Mouse (Mus musculus) limb, embryonic 15.5 days (tissue): ENCODE measurements around the gene Arrb2. TPM values are rescaled to one million over a fixed set of nuclear protein-coding genes. Genes with fewer than 3 reads are reported as not detected.

Experiments
- ATAC-seq: fragments of 200-750 bp; cut with Nextera tagmentation; 2 replicates; pipeline ENCODE4 v1.8.0; 2017; ENCODE audit warnings: low read depth, moderate TSS enrichment; ENCODE audit not compliant: insufficient number of reproducible peaks, low FRiP score, low TSS enrichment
- H3K27ac ChIP-seq: fragments of 300-500 bp; sonication (generic); 2 replicates; pipeline ENCODE4 v1.5.1; 2015; ENCODE audit warnings: moderate library complexity, mild to moderate bottlenecking, inconsistent platforms
- H3K27me3 ChIP-seq: fragments of 300-500 bp; sonication (generic); 2 replicates; pipeline ENCODE4 v1.6.1; 2015; ENCODE audit warnings: inconsistent platforms
- H3K36me3 ChIP-seq: fragments of 300-500 bp; sonication (generic); 2 replicates; pipeline ENCODE4 v1.6.1; 2015; ENCODE audit warnings: inconsistent platforms
- H3K4me1 ChIP-seq: fragments of 300-500 bp; sonication (generic); 2 replicates; pipeline ENCODE4 v1.6.1; 2015; ENCODE audit warnings: inconsistent platforms
- H3K4me2 ChIP-seq: fragments of 300-500 bp; sonication (generic); 2 replicates; pipeline ENCODE4 v1.6.1; 2015; ENCODE audit warnings: mild to moderate bottlenecking, inconsistent platforms
- H3K4me3 ChIP-seq: fragments of 300-500 bp; sonication (generic); 2 replicates; pipeline ENCODE4 v1.5.1; 2015; ENCODE audit warnings: mild to moderate bottlenecking, inconsistent platforms
- H3K9ac ChIP-seq: fragments of 300-500 bp; sonication (generic); 2 replicates; pipeline ENCODE4 v1.6.1; 2015; ENCODE audit warnings: inconsistent platforms
- H3K9me3 ChIP-seq: fragments of 300-500 bp; sonication (generic); 2 replicates; pipeline ENCODE4 v1.6.1; 2016; ENCODE audit warnings: inconsistent platforms
- WGBS: fragments of 180-500 bp; shearing (Covaris S2); methylation state at CpG from one replicate; pipeline ENCODE4 v1.1.7; 2015; 5-methylcytosine and 5-hydroxymethylcytosine counted together
- polyA plus RNA-seq: library from polyadenylated mRNA; unstranded; fragments of >200 nt; fragmentation: Nextera tagmentation; extraction: Ambion mirVana; gene quantifications from 2 replicates; pipeline ENCODE4 v1.2.1, GENCODE M21; 2015

The Arrb2 gene
- polyA plus RNA-seq, 1 experiment from 2014 or later = 22.2 TPM

- Histone ChIP-seq H3K27me3 (no peaks in the 10 kb centered on the region), H3K36me3 (no peaks in the 10 kb centered on the region), H3K27ac (no peak overlapping the region), H3K4me1 (peaks cover 8% of the 10 kb centered on the region; the same call in 1 of the 2 replicates), H3K4me3 (no peak overlapping the region), H3K4me2 (no peak overlapping the region), H3K9me3 (no peaks in the 10 kb centered on the region), H3K9ac (no peak overlapping the region)
- ATAC-seq = no peak
- 73% methylated on average over 1 of the region's 1 CpGs for WGBS
Observed at GRCm38 (mm10) chr11:70447373-70447772, 14.9 kb downstream of the Arrb2 start.

GRCm38 (mm10) chr11:70450926-70451325, 18.5 kb downstream of the Arrb2 start:
- no peak overlapping the region for H3K9ac ChIP-seq
- no peaks in the 10 kb centered on the region for H3K9me3 ChIP-seq
- H3K4me1 ChIP-seq = peaks cover 16% of the 10 kb centered on the region; the same call in 1 of the 2 replicates
- 81% methylated on average over 2 of the region's 2 CpGs for WGBS
- H3K27me3 ChIP-seq = no peaks in the 10 kb centered on the region
- H3K27ac ChIP-seq = no peak overlapping the region
- no peak for ATAC-seq
- H3K4me2 ChIP-seq = no peak overlapping the region
- H3K36me3 ChIP-seq = peaks cover 13% of the 10 kb centered on the region
- no peak overlapping the region for H3K4me3 ChIP-seq

DNA sequence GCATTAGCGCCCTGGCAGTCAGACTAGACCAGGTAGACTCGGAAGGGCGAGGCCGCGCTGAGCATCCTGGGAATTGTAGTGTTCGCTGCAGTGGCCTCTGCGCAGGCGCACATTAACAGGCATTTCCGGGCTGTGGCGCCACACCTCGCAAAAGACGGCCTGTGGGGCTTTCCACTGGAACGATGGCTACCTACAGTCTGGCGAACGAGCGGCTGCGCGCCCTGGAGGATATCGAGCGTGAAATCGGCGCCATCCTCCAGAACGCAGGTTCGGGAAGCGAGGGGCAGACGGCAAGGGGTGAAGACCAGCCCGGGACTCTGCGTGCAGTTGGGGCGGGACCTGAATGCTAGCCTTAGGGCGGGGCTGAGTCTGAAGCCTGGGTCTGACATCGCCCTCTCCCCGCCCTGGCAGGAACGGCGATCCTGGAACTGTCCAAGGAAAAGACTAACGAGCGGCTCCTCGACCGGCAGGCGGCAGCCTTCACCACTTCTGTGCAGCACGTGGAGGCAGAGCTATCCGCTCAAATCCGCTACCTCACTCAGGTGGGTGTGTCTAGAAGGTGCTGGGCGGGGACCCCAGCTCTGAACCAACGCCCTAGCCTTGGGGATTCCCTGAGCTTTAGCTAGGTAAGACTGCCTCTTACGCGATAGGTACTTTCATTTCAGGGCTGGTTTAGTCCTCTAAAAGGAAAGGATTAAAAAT, 19.5 kb downstream of the Arrb2 start, which contains the start of gene Med11:
TSS of gene Med11 (plus strand) at position 123 of the 702 bp plus-strand sequence.
- peak within 1 kb of the TSS; percentile 80 for H3K9ac ChIP-seq
- peak within 1 kb of the TSS; percentile 99 for H3K27ac ChIP-seq
- ATAC-seq = peak; percentile 99
- peak within 1 kb of the TSS; percentile 74 for H3K4me3 ChIP-seq
- H3K9me3 ChIP-seq = no peaks in the 10 kb centered on the region
- under 1% methylated on average over 45 of the region's 46 CpGs for WGBS
- no peaks in the 10 kb centered on the region for H3K27me3 ChIP-seq
- H3K4me2 ChIP-seq = peak within 1 kb of the TSS; percentile 69
- H3K4me1 ChIP-seq = peaks cover 16% of the 10 kb centered on the region; the same call in 1 of the 2 replicates
- H3K36me3 ChIP-seq = peaks cover 13% of the 10 kb centered on the region

DNA sequence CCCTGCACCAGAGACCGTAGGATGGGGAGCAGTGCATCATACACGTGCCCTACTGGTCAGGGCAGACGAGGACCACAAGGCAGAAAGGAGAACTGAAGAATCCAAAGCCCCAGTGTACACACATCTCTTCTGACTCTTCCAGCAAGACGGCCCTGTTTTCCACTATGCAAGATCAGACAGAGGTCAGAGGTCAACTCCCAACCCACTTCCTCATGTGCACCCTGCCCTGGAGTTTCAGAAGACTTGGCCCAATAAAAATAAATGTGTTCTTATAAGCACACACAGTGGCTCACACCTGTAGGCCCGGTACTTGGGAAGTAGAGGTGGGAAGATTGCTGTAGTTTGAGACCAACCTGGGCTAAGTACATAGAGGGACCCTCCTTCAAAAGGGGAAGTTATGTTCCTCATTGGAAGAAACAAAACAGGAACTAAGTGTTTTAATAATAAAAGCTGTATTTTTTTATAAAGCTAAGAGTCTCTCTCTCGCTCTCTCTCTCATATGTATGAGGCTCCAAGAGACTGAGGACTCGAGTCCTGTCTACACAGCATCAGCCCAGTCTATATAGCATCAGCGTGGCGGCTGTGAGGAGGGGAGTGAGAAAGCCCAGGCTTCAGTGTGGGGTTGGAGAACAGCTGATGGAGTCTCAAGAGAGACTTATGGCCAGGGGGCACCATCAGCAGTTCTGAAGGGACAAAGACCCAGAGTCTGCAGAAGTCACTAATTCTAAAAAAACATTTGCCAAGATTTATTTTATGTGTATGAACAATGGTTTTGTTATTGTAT, 21.0 kb downstream of the Arrb2 start:
- WGBS = 85% methylated on average over 9 of the region's 9 CpGs
- Histone ChIP-seq H3K9ac (no peak overlapping the region), H3K4me2 (no peak overlapping the region), H3K4me1 (peaks cover 16% of the 10 kb centered on the region; the same call in 1 of the 2 replicates), H3K4me3 (no peak overlapping the region), H3K27me3 (peaks cover under 1% of the 10 kb centered on the region), H3K36me3 (peaks cover 13% of the 10 kb centered on the region), H3K27ac (no peak overlapping the region), H3K9me3 (no peaks in the 10 kb centered on the region)
- no peak for ATAC-seq

DNA sequence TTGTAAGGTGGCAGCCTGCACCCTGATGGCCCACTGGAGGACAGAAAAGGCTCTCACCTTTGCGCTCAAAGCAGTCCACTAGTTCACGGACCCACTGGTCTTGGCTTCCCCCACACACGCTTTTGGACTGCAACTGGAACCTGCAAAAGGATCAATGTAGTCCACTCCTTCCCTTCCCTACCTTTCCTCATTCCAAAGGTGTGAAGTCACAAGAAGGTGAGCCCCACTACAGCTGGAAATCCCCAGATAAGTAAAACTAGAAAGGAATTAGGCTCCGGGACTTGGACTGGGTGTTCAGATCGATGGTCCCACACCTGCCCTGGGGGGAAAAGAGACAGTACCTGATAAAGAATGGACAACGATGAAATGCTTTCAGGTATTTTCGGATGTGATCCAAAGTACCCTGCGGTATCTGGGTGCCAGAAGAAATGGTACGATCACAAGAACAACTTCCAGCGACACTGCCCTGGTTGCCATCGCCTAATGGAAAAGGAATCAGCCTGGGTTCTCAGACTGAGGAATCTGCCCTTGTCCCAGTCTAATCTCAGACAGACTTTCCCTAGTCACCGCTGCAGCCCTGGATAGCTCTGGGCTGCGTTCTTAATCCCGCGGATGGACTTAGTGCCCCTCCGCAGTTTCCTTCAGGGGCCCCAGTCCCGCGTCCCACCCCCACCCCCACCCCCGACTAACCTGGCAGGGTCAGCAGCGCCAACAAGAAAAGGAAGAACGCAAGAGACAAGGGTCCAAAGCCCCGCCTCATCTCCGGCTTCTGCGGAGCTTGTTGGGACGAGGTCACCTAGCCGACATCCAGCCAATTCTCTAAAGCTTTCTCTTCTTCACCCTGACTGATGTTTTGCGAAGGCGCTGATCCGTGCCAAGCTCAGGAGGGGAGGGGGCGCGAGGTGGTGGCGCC, 26.5 kb downstream of the Arrb2 start, which contains the start of gene Zmynd15:
TSS of gene Zmynd15 (plus strand) at position 746 of the 913 bp plus-strand sequence.
- no peaks in the 10 kb centered on the region for H3K9me3 ChIP-seq
- peak within 1 kb of the TSS; percentile 91 for H3K4me2 ChIP-seq
- peak within 1 kb of the TSS; percentile 56 for H3K4me3 ChIP-seq
- no peak for ATAC-seq
- H3K36me3 ChIP-seq = peaks cover 5% of the 10 kb centered on the region; the same call in 1 of the 2 replicates
- H3K9ac ChIP-seq = peak within 1 kb of the TSS; percentile 56
- WGBS = 16% methylated on average over 29 of the region's 32 CpGs
- peaks cover 40% of the 10 kb centered on the region for H3K27me3 ChIP-seq
- peaks cover 15% of the 10 kb centered on the region for H3K4me1 ChIP-seq
- H3K27ac ChIP-seq = no peak within 1 kb of the TSS

DNA sequence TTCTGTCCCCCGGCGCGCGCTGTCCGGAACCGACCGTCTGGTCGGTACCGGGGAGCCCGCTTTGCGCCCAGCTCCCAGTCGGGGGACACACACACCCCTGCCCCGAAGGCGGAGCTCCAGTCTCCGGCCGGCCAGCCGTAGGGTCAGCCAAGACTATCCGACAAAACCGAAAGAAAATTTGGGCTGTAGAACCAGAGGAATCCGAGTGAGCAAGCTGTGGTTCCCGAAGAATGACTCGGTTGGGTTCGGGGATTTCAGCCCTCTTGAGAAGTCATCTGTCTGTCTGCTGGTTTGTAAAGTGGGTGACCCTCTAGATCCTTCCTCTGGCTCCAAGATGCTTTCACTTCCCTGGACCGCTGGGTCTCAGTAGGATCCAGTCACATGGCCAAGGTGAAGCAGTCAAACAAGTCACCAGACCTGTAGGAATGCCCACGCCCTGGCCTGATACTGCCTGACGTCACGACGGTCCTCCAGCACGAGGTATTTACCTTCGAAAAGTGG, 27.2 kb downstream of the Arrb2 start, which contains the start of gene Cxcl16:
TSS of gene Cxcl16 (minus strand) at position 384 of the 501 bp plus-strand sequence.
- Histone ChIP-seq H3K27me3 (peaks cover 47% of the 10 kb centered on the region), H3K9ac (peak within 1 kb of the TSS; percentile 56), H3K36me3 (peaks cover 5% of the 10 kb centered on the region; the same call in 1 of the 2 replicates), H3K9me3 (no peaks in the 10 kb centered on the region), H3K4me3 (peak within 1 kb of the TSS; percentile 56), H3K4me1 (peaks cover 15% of the 10 kb centered on the region), H3K27ac (no peak within 1 kb of the TSS), H3K4me2 (peak within 1 kb of the TSS; percentile 91)
- WGBS = 5% methylated on average over 30 of the region's 30 CpGs
- ATAC-seq = no peak

DNA sequence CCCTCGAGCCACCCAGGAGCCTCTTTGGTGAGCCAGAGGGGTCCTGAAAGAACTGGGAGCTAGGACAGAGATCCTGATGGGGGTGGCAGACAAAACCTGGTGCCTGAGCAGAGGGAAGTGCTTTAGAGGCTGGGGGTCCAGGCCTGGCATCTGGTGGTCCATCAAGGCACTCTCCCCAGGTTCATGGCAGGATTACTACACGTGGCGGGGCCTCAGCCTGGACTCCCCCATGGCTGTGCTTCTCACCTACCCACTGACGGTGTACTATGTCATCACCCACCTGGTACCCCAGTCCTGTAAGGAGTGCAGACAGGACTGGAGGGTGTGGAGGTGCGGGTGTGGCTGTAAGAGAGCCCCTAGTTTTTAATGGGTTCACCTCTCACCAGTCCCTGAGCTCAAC, 31.5 kb downstream of the Arrb2 start:
- Histone ChIP-seq H3K9ac (no peak overlapping the region), H3K27ac (no peak overlapping the region), H3K4me3 (no peak overlapping the region), H3K36me3 (no peaks in the 10 kb centered on the region), H3K4me1 (peaks cover 23% of the 10 kb centered on the region), H3K9me3 (no peaks in the 10 kb centered on the region), H3K4me2 (no peak overlapping the region), H3K27me3 (peaks cover 57% of the 10 kb centered on the region)
- ATAC-seq = no peak
- 76% methylated on average over 5 of the region's 5 CpGs for WGBS

- H3K36me3 ChIP-seq = no peaks in the 10 kb centered on the region
- no peak overlapping the region for H3K9ac ChIP-seq
- peaks cover 50% of the 10 kb centered on the region for H3K27me3 ChIP-seq
- H3K4me1 ChIP-seq = peaks cover 12% of the 10 kb centered on the region
- 31% methylated on average over 16 of the region's 16 CpGs for WGBS
- no peak overlapping the region for H3K27ac ChIP-seq
- H3K9me3 ChIP-seq = no peaks in the 10 kb centered on the region
- no peak for ATAC-seq
- peak overlapping the region; percentile 33; the same call in 1 of the 2 replicates for H3K4me3 ChIP-seq
- peak overlapping the region; percentile 64 for H3K4me2 ChIP-seq
Observed at GRCm38 (mm10) chr11:70465211-70465610, 32.8 kb downstream of the Arrb2 start.

- Histone ChIP-seq H3K4me1 (peaks cover 12% of the 10 kb centered on the region), H3K27ac (0 out of 2 replicates have a peak overlapping the region, but pooled peaks have one; percentile 61), H3K9ac (no peak overlapping the region), H3K36me3 (no peaks in the 10 kb centered on the region), H3K27me3 (peaks cover 44% of the 10 kb centered on the region), H3K4me3 (peak overlapping the region; percentile 33), H3K9me3 (no peaks in the 10 kb centered on the region), H3K4me2 (peak overlapping the region; percentile 64)
- ATAC-seq = no peak
- WGBS = 5% methylated on average over 23 of the region's 23 CpGs
Observed at GRCm38 (mm10) chr11:70465824-70466223, 33.4 kb downstream of the Arrb2 start.

DNA sequence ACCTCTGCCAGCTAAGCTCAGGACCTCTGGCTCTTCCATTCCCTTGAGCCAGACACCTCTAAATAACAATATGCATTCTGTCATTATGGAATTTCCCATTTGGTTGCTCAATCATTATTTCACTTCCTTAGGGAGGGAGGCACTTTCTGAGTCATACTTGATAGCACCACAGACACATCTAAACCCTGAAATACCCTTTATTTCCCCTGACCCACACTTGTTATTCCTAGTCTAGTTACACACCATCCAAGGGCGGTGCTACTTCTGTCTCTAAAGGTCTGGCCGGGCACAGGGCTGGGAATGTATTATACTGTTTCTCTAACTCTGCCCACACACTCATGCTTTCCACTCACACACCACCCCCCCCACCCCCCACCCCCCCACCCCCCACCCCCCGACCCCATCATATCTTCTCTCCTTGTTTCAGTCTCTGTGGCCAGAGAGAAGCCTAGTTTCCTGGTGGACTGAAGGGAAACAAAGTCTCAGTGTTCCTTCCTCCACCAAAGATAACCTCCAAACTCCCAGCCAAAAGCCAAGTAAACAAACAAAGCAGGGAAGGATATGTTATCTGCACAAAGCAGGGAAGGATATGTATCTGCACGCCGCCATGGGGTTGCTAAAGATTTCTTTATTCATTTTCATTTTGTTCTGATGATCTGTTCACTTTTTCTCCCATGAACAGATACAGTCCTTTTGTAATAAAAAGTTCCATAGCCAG, 35.6 kb downstream of the Arrb2 start:
- Histone ChIP-seq H3K27ac (no peak overlapping the region), H3K4me1 (peaks cover 12% of the 10 kb centered on the region), H3K36me3 (no peaks in the 10 kb centered on the region), H3K9ac (no peak overlapping the region), H3K27me3 (peaks cover 30% of the 10 kb centered on the region; the same call in 1 of the 2 replicates), H3K9me3 (no peaks in the 10 kb centered on the region), H3K4me3 (no peak overlapping the region), H3K4me2 (no peak overlapping the region)
- no peak for ATAC-seq
- 86% methylated on average over 5 of the region's 5 CpGs for WGBS
